In genomic region chr5:138263260-138264206, GRCm38 (mm10) we compare ENCODE assay signal across 8 mouse cellular contexts. TPM values are rescaled to one million over a fixed set of nuclear protein-coding genes. Genes with fewer than 3 reads are reported as not detected.
A peak's percentile ranks its signal among the peaks of the same experiment; 100 is the strongest.
DNase-seq lines count a peak whose midpoint lies in the region; ATAC-seq and TF ChIP-seq lines count a peak whose summit lies in the region.

Gene BC037034 (minus strand): TSS chr5:138264033.

- peak; percentile 80; the same call in 1 of the 2 replicates for TF ChIP-seq POLR2A in bone marrow macrophage, adult 2 months (IDR thresholded peaks at IDR 0.05; ENCODE audit: borderline replicate concordance, low read depth, low read length)
- peak; percentile 96 for TF ChIP-seq POLR2A in embryonic fibroblast, embryonic 13.5 days (IDR thresholded peaks at IDR 0.05; ENCODE audit: low read depth, low read length)
- TF ChIP-seq POLR2A in liver, adult 2 months (IDR thresholded peaks at IDR 0.05; ENCODE audit: extremely low read depth, insufficient read depth, low read length), result peak; percentile 71
- TF ChIP-seq POLR2A in myocyte (IDR thresholded peaks at IDR 0.05; ENCODE audit: insufficient read length, low read depth), result peak; percentile 78

- peak within 1 kb of the TSS; percentile 96 for H3K9ac ChIP-seq in kidney, embryonic 16.5 days (replicated peaks; ENCODE audit: low read length)
- H3K9ac ChIP-seq in liver, adult 2 months (ENCODE audit: low read depth, low read length), result peak within 1 kb of the TSS; percentile 83

- H3K4me3 ChIP-seq in bone marrow macrophage, adult 2 months (ENCODE audit: insufficient read depth, low read length), result peak within 1 kb of the TSS; percentile 88
- peak within 1 kb of the TSS; percentile 64 for H3K4me3 ChIP-seq in embryonic fibroblast, embryonic 13.5 days (ENCODE audit: insufficient read depth, low read length)
- peak within 1 kb of the TSS; percentile 94 for H3K4me3 ChIP-seq in heart, embryonic 10.5 days
- peak within 1 kb of the TSS; percentile 91 for H3K4me3 ChIP-seq in kidney, embryonic 16.5 days (ENCODE audit: low read length)
- peak within 1 kb of the TSS; percentile 63 for H3K4me3 ChIP-seq in liver, adult 2 months (ENCODE audit: insufficient read depth, low read depth, low read length)
- peak within 1 kb of the TSS; percentile 60 for H3K4me3 ChIP-seq in myocyte

- peaks cover 46% of the 10 kb centered on the region for H3K36me3 ChIP-seq in heart, embryonic 10.5 days
- peaks cover 38% of the 10 kb centered on the region for H3K36me3 ChIP-seq in kidney, embryonic 16.5 days (ENCODE audit: insufficient read depth, low read length)
- no peaks in the 10 kb centered on the region for H3K36me3 ChIP-seq in liver, adult 2 months (ENCODE audit: control insufficient read depth, insufficient read depth, low read length)
- H3K36me3 ChIP-seq in myocyte (ENCODE audit: control insufficient read depth, insufficient read depth), result no peaks in the 10 kb centered on the region
- H3K36me3 ChIP-seq in splenic B cell, adult 2 months (ENCODE audit: control insufficient read depth, insufficient read depth, low read length, poor library complexity, severe bottlenecking), result peaks cover 10% of the 10 kb centered on the region

- H3K4me1 ChIP-seq in bone marrow macrophage, adult 2 months (ENCODE audit: control insufficient read depth, insufficient read depth, low read length), result peaks cover 32% of the 10 kb centered on the region
- H3K4me1 ChIP-seq in embryonic fibroblast, embryonic 13.5 days (ENCODE audit: control insufficient read depth, insufficient read depth, low read length), result peaks cover 3% of the 10 kb centered on the region
- H3K4me1 ChIP-seq in heart, embryonic 10.5 days, result peaks cover 57% of the 10 kb centered on the region
- H3K4me1 ChIP-seq in kidney, embryonic 16.5 days (ENCODE audit: insufficient read depth, low read length), result peaks cover 25% of the 10 kb centered on the region
- peaks cover 7% of the 10 kb centered on the region for H3K4me1 ChIP-seq in liver, adult 2 months (ENCODE audit: control insufficient read depth, insufficient read depth, low read length)

- H3ac ChIP-seq in myocyte (ENCODE audit: control insufficient read depth, insufficient read length), result peak within 1 kb of the TSS; percentile 82

- peak; percentile 91 for ATAC-seq in kidney, embryonic 16.5 days (ENCODE audit: low FRiP score, low TSS enrichment)

- H3K9me3 ChIP-seq in heart, embryonic 10.5 days, result no peaks in the 10 kb centered on the region
- no peaks in the 10 kb centered on the region for H3K9me3 ChIP-seq in kidney, embryonic 16.5 days (ENCODE audit: low read length)

- no peaks in the 10 kb centered on the region for H3K27me3 ChIP-seq in heart, embryonic 10.5 days (ENCODE audit: insufficient read depth, poor library complexity, severe bottlenecking)
- no peaks in the 10 kb centered on the region for H3K27me3 ChIP-seq in kidney, embryonic 16.5 days (ENCODE audit: insufficient read depth, low read length)
- no peaks in the 10 kb centered on the region; the same call in 1 of the 2 replicates for H3K27me3 ChIP-seq in liver, adult 2 months (ENCODE audit: control insufficient read depth, insufficient read depth, low read length)
- H3K27me3 ChIP-seq in myocyte (ENCODE audit: control insufficient read depth, insufficient read depth, insufficient read length), result no peaks in the 10 kb centered on the region
- no peaks in the 10 kb centered on the region for H3K27me3 ChIP-seq in splenic B cell, adult 2 months (ENCODE audit: control insufficient read depth, insufficient read depth, low read length, poor library complexity, severe bottlenecking)

- no peaks in the 10 kb centered on the region for H3K79me2 ChIP-seq in liver, adult 2 months (ENCODE audit: control insufficient read depth, insufficient read depth, low read length)
- peaks cover 8% of the 10 kb centered on the region for H3K79me2 ChIP-seq in myocyte (ENCODE audit: control insufficient read depth, insufficient read depth)

- peak within 1 kb of the TSS; percentile 91 for H3K27ac ChIP-seq in bone marrow macrophage, adult 2 months (ENCODE audit: insufficient read depth, low read depth, low read length)
- peak within 1 kb of the TSS; percentile 30 for H3K27ac ChIP-seq in embryonic fibroblast, embryonic 13.5 days (ENCODE audit: insufficient read depth, low read length)
- H3K27ac ChIP-seq in heart, embryonic 10.5 days, result peak within 1 kb of the TSS; percentile 95
- peak within 1 kb of the TSS; percentile 61 for H3K27ac ChIP-seq in kidney, embryonic 16.5 days (ENCODE audit: low read length)
- peak within 1 kb of the TSS; percentile 27 for H3K27ac ChIP-seq in liver, adult 2 months (replicated peaks; ENCODE audit: insufficient read depth, low read depth, low read length)

- under 1% methylated on average over 71 of the region's 71 CpGs for WGBS in heart, embryonic 10.5 days
- under 1% methylated on average over 70 of the region's 71 CpGs for WGBS in kidney, embryonic 16.5 days
- WGBS in liver, adult 2 months, result 1% methylated on average over 70 of the region's 71 CpGs

- TF ChIP-seq CTCF in bone marrow macrophage, adult 2 months (IDR thresholded peaks at IDR 0.05; ENCODE audit: low read depth, low read length), result no peak
- TF ChIP-seq CTCF in embryonic fibroblast, embryonic 13.5 days (IDR thresholded peaks at IDR 0.05; ENCODE audit: borderline replicate concordance, insufficient read depth, low read length), result no peak
- TF ChIP-seq CTCF in liver, adult 2 months (IDR thresholded peaks at IDR 0.05; ENCODE audit: low read depth, low read length), result no peak

- peak; percentile 95 for DNase-seq in A20 (ENCODE audit: low read depth, low spot score)
- peak; percentile 94 for DNase-seq in heart, embryonic 10.5 days (ENCODE audit: low spot score)
- peak; percentile 82 for DNase-seq in liver, adult 2 months (ENCODE audit: extremely low read depth, low read depth, low spot score)
- peak; percentile 94 for DNase-seq in splenic B cell, adult 2 months (ENCODE audit: low read depth, low spot score)

- peak within 1 kb of the TSS; percentile 98 for H3K4me2 ChIP-seq in kidney, embryonic 16.5 days (replicated peaks; ENCODE audit: low read depth, low read length)
- peak within 1 kb of the TSS; percentile 98 for H3K4me2 ChIP-seq in myocyte (ENCODE audit: low read depth)

TF ChIP-seq in myocyte, 11 proteins besides CTCF, POLR2A, EP300 and RAD21:
- no peak for TF ChIP-seq SRF (IDR thresholded peaks at IDR 0.05; ENCODE audit: control insufficient read depth, insufficient read length, low read depth)
- TF ChIP-seq POLR2AphosphoS2 (IDR thresholded peaks at IDR 0.05; ENCODE audit: insufficient read length, low read depth), result peak; percentile 84

RNA-seq across cellular contexts. Expression of gene BC037034, which starts in this region (rescaled TPM):
- 83.8 and 85.1 TPM in 2 replicates for polyA plus RNA-seq in bone marrow macrophage, adult 2 months (2012; ENCODE audit: insufficient read depth, insufficient read length, missing spikeins)
- polyA plus RNA-seq in embryonic fibroblast, embryonic 13.5 days (2011; ENCODE audit: insufficient read length, low read depth, missing spikeins), result 18.0 and 18.2 TPM in 2 replicates
- polyA plus RNA-seq in heart, embryonic 10.5 days (2016; fragmentation: Nextera tagmentation; extraction: Ambion mirVana), result 4.8 and 8.7 TPM in 2 replicates
- 5.0 and 6.6 TPM in 2 replicates for polyA plus RNA-seq in kidney, embryonic 16.5 days (2015; fragmentation: Nextera tagmentation; extraction: Ambion mirVana)
- total RNA-seq in liver, adult 2 months (2014; rRNA removed), result 3.1 and 3.2 TPM in 2 replicates
- 16.8 and 24.1 TPM in 2 replicates for polyA plus RNA-seq in liver, adult 2 months (2012; rRNA removed)
- 6.7 TPM for polyA plus RNA-seq in myocyte (2012; fragmentation: generic; extraction: Trizol)

Comparison
In these comparisons a context has a peak if more than half of its experiments do, and no peak if none do; other contexts are left out.
1. Peak in every context shown above with its lines: DNase-seq, ATAC-seq, H3K4me3 ChIP-seq and H3K27ac ChIP-seq.
2. H3K27ac ChIP-seq: peak in every context shown above with its lines; median percentile 95 in heart, embryonic 10.5 days; 91 in bone marrow macrophage, adult 2 months; 61 in kidney, embryonic 16.5 days; 30 in embryonic fibroblast, embryonic 13.5 days; 27 in liver, adult 2 months.